Mouse (Mus musculus) small intestine, adult 2 months (tissue): ENCODE results near the gene Esd.

Experiments
- CTCF ChIP-seq: fragments of 200-500 bp; IDR thresholded peaks from 2 replicates; pipeline ENCODE4 v1.5.1; 2012; ENCODE audit warnings: low read depth, mild to moderate bottlenecking, control low read depth, inconsistent platforms, low read length, moderate library complexity, mixed read lengths; ENCODE audit not compliant: insufficient replicate concordance, insufficient read length; ENCODE audit errors: extremely low read depth
- POLR2A ChIP-seq: fragments of 200-500 bp; IDR thresholded peaks from 2 replicates; pipeline ENCODE4 v1.6.1; 2012; ENCODE audit warnings: low read depth, mild to moderate bottlenecking, control low read depth, inconsistent platforms, low read length, moderate library complexity

DNA sequence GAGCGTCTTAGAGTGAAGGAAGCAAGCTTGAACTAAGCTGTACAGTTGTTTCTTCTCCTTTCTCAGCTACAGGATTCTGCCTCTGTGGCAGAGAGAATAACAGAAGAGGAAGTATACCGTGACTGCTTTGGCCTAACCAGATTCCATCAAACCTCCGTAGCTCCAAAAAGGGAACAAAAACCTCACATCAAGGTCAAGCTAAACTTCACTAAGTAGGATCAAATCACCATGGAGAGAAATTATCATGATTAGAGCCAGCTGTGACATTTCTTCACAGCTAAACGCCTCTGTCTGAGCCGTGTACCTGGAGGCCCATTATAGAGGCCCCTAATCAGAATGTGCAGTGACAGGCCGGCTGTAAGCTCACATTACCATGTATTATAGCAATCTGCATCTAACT lies 28.2 kb upstream of the Esd start:
- no peak for TF ChIP-seq CTCF
- TF ChIP-seq POLR2A, result no peak
